Mouse (Mus musculus) heart, postnatal 36 days (tissue): ENCODE results near the gene Bicd2. TPM values are rescaled to one million over a fixed set of nuclear protein-coding genes. Genes with fewer than 3 reads are reported as not detected.

ENCODE experiments used
- DNase-seq, 2 experiments: peaks; one replicate each; pipeline ENCODE4 v3.0.0; 2021 to 2022
- intact Hi-C: fragments of 180-260 bp; cut with DNase I; formaldehyde crosslinking; loops from one replicate; pipeline ENCODE4 v1.15.1; 2025
- total RNA-seq, 2 experiments: library from RNA; stranded (reverse); gene quantifications; 2 replicates each; pipeline ENCODE4 v1.2.3; 2021

The Bicd2 gene
- total RNA-seq, 2 experiments from 2014 or later, result 73.4 to 79.7 TPM

DNA sequence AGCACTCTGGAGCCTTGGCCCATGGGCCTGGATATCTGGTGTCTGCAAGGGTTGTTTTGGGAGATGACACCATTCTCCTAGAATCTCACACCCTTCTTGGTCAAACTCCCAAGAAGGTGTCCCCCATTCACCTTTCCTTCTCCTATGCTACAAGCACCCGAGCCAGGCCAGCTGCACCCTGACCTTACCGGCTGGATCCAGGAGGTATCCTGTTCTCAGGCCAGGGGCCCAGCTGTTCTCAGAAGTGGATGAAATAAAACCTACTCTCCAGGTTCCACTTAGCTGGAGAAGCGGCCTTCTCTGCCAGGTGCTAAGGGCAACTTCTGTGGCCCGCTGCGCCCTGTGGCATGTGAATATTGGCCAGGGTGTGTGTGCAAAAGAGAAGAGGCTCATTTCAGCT lies 16.5 kb upstream of the Bicd2 start:
- DNase-seq, result no peak
- intact Hi-C loops, result loop anchor here (5.0 kb wide), 1 partner anchor 322 kb away; no protein-coding TSS in a partner anchor

DNA sequence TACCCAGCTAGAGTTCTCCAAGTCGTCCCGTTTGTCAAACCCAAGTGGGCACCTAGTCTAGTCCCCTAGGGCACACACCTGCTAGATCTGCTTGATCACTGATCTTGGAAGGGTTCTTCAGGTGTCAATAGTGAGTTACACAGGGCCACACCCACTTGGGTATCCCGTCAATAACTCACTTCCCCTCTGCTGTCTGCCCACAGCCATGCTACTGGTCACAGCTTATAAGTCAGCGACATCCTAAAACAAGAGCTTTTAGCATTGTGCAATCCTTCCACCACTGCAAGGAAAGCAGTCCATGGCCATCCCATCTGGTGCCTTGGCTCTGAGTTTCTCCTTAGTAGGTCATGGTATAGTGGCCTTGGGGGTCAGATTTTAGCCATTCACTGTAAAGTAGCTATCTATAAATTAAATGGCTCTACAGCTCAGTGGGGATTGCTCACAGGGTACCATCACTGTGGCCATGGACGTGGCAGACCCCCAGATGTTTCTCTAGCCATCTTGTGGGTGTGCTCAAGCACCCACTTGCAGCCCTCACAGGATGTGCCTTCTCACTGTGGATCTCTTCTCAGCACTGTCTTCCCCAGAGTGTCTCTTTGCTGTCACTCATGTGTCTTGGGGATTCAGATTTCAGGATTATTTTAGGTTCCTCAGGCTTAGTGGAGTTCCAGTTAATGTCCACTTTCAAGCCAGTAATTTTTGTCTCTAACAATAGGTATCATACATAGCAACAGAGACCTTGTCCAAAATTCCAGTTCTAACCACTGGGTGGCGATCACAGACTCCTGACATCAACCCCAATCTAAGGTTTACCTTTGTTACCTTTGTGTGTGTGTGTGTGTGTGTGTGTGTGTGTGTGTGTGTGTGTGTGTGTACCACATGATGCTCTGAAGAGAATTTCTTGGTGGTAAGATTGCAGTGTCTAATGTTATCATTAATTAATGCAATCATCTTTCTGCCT lies 14.9 kb upstream of the Bicd2 start:
- DNase-seq, result peak; percentile 57 to 63
- intact Hi-C loops, result loop anchor here (1.0 to 5.0 kb wide), 2 partner anchors 55 to 321 kb away; no protein-coding TSS in a partner anchor

DNA sequence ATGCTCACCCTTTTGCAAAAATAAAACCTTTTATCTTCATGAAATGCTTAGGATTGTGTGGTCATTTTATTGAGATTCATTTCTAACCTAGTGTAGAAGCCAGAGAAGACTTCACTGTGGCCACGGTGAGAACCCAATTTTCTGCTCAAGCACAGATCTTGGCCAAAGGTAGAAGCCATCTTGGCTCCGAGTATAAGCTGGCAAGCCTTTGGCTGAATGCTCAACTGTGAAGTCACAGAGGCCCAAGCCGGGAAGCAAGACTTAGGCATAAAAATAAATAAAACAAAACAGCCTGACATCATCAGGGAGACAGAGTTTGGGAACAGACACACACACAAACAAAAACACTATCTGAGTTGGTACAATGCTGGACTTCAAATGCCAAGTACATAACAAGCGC lies 13.3 kb upstream of the Bicd2 start:
- no peak for DNase-seq
- intact Hi-C loops, result loop anchor here (5.0 kb wide), 1 partner anchor 319 kb away; no protein-coding TSS in a partner anchor

DNA sequence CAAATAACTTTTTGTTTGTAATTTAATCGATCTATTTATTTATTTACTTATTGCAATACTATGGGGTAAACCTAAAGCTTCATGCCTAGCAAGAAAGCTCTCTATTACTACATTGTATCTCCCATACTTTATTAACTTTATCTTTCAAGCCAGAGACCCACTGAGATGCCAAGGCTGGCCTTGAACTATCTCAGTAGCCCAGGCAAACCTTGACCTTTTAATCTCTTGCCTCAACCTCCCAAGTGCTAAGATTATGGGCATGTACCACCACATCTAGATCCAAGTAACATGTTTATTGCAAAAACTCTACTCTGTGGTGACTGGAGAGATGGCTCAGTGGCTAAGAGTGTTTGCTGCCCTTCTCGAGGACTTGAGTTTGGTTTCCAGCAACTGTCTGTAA lies 8.1 kb upstream of the Bicd2 start:
- intact Hi-C loops, result no loop called here
- no peak for DNase-seq

DNA sequence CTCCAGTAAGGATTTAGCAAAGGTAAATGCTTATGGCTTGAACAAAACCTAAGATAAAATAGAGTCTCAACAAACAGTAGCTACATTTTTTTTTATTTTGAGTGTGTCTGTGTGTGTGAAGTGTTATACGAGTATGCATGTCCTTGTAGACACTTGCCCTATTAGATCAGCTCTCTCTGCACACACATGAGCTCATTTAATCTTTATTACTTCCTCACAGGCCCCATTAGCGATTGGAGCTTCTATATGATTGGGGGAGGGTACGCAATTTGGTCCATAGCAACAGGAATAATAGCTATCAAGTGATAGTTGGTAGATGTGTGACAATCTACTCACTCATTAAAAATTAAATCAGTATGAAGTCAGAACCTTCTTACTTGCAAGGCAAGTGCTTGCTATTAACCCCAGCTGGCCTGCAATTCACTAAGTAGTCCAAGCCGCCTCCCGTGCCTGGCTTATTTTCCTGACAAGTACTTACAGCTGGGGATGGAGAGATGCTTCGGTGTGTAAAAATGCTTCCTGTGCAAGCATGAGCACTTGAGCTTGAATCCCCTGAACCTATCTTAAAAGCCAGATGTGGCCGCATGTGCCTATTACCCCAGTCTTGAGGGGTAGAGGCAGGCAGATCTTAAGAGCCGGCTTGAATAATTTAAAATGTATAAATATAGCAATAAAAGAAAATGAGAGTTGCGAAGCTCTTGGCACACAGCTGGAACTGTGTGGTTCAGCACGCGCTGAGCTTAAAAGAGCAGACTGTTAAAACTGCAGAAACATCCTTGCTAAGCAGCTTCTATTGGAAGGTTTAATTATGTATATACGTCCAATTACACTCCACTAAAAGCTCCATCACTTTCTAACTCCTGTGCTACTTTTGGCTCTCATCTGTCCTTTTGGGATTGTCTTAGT lies 6.1 kb upstream of the Bicd2 start:
- no peak for DNase-seq
- intact Hi-C loops, result no loop called here

DNA sequence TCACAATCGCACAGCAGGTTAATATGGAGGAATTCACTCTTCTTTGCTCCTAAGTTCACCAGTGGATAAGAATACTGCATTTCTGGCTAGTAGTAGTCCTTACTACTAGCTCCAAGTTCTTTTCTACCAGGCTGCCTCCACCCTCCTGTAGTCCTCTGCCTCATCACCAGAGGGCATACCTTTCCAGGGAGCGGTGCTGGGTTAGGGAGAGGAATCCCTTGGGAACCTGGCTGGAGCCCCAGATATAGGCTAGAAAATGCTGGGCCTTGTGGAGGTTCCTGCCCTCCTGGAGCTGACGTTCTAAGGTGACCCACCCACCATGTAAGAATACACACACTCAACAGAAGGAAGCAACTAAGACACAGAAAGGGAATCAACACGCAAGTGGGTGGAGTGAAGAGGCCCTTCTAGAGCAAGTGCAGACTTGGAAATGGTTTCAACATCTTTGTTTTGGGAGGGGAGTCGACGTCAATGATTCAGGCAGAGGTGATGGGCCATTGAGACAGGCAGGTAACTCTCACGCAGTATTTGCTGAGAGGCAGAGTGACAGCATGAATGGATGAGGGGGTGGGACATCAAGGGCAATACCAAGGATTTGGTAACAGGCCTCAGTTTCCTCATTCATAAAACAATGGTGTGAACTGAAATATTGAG lies 2.4 kb upstream of the Bicd2 start:
- intact Hi-C loops, result loop anchor here (1.0 kb wide), 1 partner anchor 42 kb away; no protein-coding TSS in a partner anchor
- peak; percentile 68 to 80 for DNase-seq

DNA sequence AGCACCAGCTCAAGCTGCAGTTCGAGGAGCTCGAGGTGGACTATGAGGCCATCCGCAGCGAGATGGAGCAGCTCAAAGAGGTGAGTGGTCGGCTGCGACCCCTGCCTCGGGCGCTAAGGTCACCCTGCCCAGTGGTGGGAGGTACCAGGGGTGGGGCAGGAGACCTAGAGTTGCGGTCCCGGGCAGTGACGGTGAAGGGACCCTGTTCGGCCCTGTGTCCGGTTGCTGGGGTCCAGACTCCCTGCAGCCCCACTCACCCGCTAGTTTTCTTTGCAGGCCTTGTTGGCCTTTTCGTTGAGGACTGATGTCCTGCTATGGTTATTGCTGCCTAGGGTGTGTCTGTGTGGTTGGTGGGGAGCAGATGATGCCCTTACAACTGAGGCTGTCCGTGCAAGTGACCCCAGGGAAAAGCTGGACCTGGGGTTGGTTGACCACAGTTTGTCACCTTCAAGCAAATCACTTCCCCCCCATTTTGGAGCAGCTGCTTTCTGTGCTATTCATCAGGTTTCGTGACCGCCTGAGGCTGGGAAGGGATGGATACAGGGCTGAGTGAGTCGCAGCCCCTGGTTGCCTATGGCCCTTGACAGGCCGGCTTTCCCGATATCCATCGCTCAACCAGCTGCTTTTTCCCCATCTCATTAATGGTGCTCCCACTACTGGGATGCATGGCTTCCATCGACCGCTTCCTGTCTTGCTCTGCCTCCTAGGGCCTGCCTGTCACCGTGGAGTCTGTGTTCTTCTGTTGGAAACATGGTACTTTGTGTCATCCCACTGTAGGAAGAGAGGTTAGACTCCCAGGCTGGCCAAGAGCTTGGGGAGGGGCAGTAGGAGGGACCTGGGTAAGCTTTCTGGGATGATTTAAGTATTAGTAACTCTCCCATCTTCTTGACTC lies 692 bp downstream of the Bicd2 start:
- intact Hi-C loops, result loop anchor here (5.0 kb wide), 1 partner anchor 310 kb away; the partner anchor contains the start of genes Cenpp and Nol8
- DNase-seq, result peak in 1 of 2 experiments; percentile 18

DNA sequence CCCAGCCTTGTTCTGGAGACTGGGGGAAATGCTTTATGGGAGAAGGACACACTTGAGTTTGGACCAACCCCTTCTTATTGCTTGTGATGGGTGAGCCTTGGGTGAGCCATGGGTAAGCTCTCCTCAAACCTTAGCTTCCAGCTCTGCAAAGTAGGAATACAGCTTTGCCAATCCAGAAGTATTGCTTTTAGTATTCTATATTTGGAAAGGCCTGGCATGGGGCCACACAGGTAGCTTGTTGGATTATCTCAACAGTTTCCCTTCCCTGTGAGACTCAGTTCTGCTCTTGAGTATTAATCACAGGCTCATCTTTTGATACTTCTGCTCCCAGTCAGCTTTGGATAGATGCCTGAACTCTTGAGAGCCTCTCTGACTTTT lies 1.3 kb downstream of the Bicd2 start:
- intact Hi-C loops, result loop anchor here (5.0 kb wide), 1 partner anchor 310 kb away; the partner anchor contains the start of genes Cenpp and Nol8

DNA sequence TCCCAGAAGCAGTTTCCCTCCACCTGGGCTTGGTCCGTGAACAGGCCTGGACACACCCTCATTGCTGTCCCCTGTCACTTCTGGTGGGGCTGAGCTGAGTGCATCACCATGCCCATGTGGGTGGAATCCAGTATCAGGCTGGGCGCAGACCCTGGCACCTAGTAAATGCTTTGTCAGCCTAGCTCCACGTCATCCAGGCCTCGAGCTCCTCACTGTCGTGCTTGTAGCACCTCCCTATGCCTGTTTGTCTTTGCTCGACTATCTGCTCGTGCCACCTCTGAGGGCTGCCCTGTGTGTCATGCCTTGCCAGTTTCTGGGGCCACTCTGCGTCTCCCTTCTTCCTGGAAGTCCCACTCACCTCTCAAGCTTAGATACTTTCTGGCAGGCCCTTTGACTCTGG lies 3.2 kb downstream of the Bicd2 start:
- intact Hi-C loops, result loop anchor here (2.0 to 5.0 kb wide), 2 partner anchors 24 to 308 kb away; partner anchors contain the start of genes Cenpp and Nol8
- peak in 1 of 2 experiments; percentile 13 for DNase-seq

More for the DNA sequence above, 1.3 kb downstream of the Bicd2 start:
- DNase-seq, result peak in 1 of 2 experiments; percentile 6

DNA sequence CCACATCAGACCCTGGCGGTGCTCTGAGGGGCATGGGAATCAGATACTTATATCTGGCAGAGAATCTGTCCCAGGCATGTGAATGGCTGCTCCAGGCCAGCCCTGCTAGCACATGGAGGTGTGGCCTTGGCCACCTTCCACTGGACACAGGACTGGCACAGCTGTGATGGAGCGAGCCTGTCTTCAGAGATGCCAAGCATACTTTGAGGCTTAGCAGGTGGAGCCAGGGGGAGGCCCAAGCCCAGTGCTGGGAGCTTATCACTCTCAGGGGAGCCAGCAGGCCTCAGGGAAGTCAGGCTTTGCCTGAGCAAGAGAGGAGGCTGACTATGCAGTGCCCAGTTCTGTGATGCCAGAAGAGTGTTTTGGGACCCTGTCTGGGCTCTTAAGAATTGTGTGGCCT lies 4.1 kb downstream of the Bicd2 start:
- peak; percentile 64 to 76 for DNase-seq
- intact Hi-C loops, result loop anchor here (2.0 kb wide), 1 partner anchor 23 kb away; no protein-coding TSS in a partner anchor

DNA sequence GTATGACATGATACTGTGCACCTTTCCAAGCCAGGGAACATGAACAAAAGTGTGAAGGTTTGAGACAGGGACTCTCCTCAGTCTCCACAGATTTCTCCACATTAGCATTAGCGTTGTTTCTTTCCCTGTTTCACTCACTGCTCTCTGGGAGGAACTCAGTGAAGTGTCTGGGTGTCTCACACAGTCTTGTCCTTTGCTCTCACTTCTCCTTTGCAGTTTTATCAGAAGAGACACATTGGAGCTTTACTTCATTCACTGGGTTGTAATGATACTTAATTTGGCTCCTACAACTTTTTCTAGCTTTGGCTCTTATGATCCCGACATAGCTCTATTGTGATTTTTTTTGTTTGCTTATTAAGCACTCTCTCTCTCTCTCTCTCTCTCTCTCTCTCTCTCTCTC lies 7.1 kb downstream of the Bicd2 start:
- intact Hi-C loops, result no loop called here
- no peak for DNase-seq

DNA sequence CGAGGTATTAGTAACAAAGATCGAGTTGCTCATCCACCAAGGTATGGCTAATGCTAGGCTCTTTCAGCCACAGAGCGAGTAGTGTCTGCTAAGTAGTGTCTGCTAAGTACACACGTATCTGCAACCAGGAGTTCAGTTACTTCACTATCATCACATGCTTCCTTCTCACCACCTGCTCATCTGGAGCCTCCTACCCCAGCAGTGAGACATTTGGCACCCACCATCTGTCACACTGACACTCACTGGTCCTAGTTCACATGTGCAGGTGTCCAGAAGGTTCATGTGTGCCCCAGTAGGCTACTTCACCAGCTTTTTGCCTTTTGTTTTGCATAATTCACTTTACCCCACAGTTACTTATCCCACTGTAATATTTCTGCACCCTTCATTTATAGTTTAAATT lies 8.0 kb downstream of the Bicd2 start:
- no peak for DNase-seq
- intact Hi-C loops, result no loop called here

DNA sequence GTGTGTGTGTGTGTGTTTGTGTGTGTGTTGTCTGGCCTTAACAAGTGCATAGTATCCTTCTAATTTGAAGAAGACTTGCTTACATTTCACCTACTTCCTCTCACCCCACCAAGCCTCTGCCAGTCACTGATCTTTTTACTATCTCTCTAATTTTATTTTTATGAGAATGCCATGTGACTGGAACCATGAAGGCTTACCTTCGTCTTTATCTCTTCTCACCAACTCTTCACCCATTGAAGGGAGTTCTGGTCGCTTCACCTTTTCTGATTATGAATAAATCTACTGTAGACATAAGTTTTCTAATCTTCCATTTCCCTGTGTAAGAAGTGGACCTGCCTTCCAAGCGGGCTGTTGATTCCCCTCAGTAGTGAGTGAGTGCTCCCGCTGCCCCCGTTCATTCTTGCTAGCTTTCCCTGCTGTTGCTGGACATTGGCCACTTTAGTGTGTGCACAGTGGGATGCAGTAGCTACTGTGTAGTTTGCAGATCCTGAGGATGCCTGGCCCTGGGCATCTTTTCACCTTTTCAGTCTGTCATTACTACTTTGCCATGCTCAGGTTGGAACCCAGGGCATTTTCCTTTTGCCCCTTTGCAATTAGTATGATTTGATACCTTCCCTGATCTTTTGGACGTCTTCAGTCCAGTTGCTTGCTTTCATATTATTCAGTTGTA lies 8.6 kb downstream of the Bicd2 start:
- intact Hi-C loops, result no loop called here
- peak; percentile 2 to 5 for DNase-seq

DNA sequence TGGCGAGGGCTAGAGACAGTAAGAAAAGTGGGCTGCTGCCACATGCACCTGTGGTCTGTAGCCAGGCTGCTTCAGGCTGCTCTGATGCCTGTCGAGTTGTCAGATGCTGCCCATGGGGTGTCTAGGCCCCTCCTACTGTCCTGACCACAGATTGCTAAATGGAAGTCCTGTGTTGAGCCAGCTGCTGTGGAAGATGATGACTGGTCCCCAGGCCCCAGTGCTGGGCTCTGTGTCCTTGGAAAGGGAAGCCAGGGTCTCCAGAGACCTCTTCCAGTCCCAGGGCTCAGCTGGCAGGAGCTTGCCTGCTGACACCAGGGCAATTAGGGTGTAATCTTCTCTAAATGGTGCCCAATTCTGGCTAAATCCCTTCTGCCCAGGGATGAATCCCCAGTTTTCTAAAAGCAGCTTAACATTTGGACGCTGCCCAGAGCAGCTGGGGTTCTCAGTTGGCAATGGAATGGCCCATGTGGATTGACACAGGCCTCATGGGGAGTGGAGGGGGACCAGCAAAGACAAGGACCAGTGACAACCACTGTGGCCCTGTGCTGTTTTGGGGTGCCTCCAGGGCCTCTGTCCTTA lies 11.3 kb downstream of the Bicd2 start:
- intact Hi-C loops, result no loop called here
- DNase-seq, result peak; percentile 42 to 70

DNA sequence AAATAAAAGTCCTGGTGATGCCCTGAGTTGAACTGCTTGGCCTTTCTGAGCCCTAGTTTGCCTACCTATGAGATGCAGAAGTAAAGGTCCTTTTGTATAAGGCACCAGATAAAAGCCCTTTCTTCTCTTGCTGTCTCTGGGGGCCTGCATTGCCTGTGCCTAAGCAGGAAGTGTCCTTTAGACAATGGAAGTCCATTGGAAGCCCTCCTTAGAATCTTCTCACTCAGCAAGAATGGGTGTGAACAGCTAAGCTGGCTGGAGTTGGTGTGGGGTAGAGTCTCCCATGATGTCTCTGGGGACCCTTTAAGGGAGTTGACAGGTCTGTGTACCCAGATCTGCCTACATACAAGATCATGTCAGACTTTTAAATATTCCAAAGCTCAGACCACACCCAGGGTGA lies 12.0 kb downstream of the Bicd2 start:
- intact Hi-C loops, result no loop called here
- no peak for DNase-seq

DNA sequence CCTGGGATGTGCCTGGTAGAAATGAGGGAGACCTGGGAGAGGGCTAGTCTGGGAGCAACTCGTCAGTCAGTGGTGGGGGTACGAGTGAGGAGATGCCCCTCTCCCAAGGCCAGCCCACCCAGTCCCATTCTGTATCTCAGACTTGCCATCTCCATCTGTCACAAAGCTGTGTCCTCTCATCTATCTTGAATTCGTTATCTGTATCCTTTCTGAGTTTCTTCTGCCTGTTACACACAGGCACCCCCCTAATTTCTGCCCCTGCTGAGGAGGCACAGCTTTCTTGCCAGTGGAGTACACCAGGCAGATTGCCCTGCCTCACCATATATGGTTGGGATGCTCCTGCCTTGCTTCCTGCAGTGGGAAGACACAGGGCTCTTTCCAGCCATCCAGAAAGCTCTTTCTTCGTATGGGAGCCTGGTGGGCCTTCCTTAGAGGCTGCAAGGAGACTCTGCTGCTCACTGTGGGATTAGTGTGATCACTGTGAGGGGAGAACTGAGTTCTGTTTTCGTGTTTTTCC lies 12.7 kb downstream of the Bicd2 start:
- intact Hi-C loops, result no loop called here

DNA sequence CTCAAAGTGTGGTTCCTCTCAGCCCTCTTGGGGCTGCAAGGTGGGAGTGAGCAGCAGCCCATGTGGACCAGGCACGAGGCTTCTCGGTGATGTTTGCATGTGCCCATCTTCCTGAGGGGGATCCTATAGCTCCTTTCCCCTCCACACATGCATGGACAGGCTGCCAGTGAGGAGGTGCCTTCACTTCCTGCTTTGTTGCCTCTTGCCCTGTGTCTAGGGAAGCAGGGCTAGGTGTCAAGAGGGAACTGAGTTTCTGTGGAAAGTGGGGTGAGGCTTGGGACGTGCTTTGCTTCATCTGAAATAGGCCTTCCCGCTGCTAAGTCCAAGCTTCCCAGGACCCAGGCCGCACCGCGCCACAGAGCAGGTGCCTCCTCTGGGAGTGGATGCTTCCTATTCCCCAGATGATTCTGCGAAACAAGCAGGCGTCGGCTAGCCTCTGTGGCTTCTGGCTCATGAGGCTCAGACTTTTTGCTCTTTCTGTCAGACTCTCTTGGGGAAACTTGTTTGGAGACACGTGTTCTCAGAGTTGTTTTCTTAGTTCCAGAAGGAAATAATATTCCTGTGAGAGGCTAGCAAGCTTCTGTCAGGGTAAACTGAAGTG lies 14.2 kb downstream of the Bicd2 start:
- DNase-seq, result peak in 1 of 2 experiments; percentile 53
- intact Hi-C loops, result no loop called here

More for the DNA sequence above, 12.7 kb downstream of the Bicd2 start:
- no peak for DNase-seq

DNA sequence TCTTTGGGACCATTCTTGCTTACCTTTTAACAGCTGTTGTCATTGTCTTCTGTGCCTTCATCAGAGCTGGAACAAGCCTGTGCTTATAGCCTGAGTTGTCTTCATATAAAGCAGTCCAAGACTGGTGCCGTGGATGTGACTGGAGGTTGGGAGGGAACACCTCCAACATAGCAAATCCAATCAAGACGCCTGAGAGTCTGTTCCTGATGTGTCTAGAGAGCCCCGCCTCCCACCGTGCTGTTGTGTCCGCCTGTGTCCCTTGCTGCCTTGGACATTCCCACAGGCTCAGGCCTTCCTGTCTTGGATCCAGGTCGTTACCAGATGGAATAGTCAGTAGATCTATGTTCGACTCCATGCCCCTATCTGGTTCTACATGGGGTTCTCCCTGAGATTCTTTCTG lies 14.7 kb downstream of the Bicd2 start:
- DNase-seq, result peak in 1 of 2 experiments; percentile 52

More for the DNA sequence above, 14.7 kb downstream of the Bicd2 start:
- intact Hi-C loops, result no loop called here
